Mouse (Mus musculus) neural tube, embryonic 12.5 days (tissue): ENCODE data around the gene Arl4a. TPM values are rescaled to one million over a fixed set of nuclear protein-coding genes. Genes with fewer than 3 reads are reported as not detected.

Experiments used
- polyA plus RNA-seq: library from polyadenylated mRNA; unstranded; fragments of >200 nt; fragmentation: Nextera tagmentation; extraction: Ambion mirVana; gene quantifications from 2 replicates; pipeline ENCODE4 v1.2.1, GENCODE M21; 2016

Arl4a gene
- polyA plus RNA-seq, 1 experiment from 2014 or later, result 126 TPM

Other genes with a start within 250 kb of the Arl4a start
- 0.29 and 0.82 TPM in 2 replicates for gene Scin, start 96.2 kb upstream of the Arl4a start, polyA plus RNA-seq
- 0.09 and 0.15 TPM in 2 replicates for gene Lsmem1, start 161.5 kb upstream of the Arl4a start, polyA plus RNA-seq
- 159 and 186 TPM in 2 replicates for gene Ifrd1, start 210.5 kb upstream of the Arl4a start, polyA plus RNA-seq